Mouse (Mus musculus) lung, adult 18-20 months (tissue): ENCODE data around the gene Zbtb40.
A peak's percentile ranks its signal among the peaks of the same experiment; 100 is the strongest.

ENCODE experiments used
- DNase-seq, 2 experiments: peaks; one replicate each; pipeline ENCODE4 v3.0.0; 2022; ENCODE audit warnings: mixed read lengths in 2 of 2

Gene Zbtb40

GRCm38 (mm10) chr4:137033115-137033887 lies 15.3 kb downstream of the Zbtb40 start:
- no peak for DNase-seq

- no peak for DNase-seq
Measured at GRCm38 (mm10) chr4:137032456-137032855, 16.1 kb downstream of the Zbtb40 start.

- peak in 1 of 2 experiments; percentile 5 for DNase-seq
Measured at GRCm38 (mm10) chr4:137031319-137031718, 17.3 kb downstream of the Zbtb40 start.

GRCm38 (mm10) chr4:137029348-137029747 lies 19.3 kb downstream of the Zbtb40 start:
- no peak for DNase-seq

GRCm38 (mm10) chr4:137027051-137027450 lies 21.6 kb downstream of the Zbtb40 start:
- DNase-seq, result no peak

GRCm38 (mm10) chr4:137025570-137025969 lies 23.0 kb downstream of the Zbtb40 start:
- DNase-seq, result no peak

GRCm38 (mm10) chr4:137025133-137025532 lies 23.5 kb downstream of the Zbtb40 start:
- no peak for DNase-seq

- no peak for DNase-seq
Measured at GRCm38 (mm10) chr4:137020065-137020464, 28.5 kb downstream of the Zbtb40 start.

GRCm38 (mm10) chr4:137015934-137016333 lies 32.7 kb downstream of the Zbtb40 start:
- DNase-seq, result no peak

- DNase-seq, result no peak
Measured at GRCm38 (mm10) chr4:137015476-137015856, 33.1 kb downstream of the Zbtb40 start.

- DNase-seq, result no peak
Measured at GRCm38 (mm10) chr4:137014654-137015475, 33.7 kb downstream of the Zbtb40 start.

GRCm38 (mm10) chr4:137014124-137014523 lies 34.5 kb downstream of the Zbtb40 start:
- no peak for DNase-seq

- DNase-seq, result no peak
Measured at GRCm38 (mm10) chr4:137006966-137007365, 41.6 kb downstream of the Zbtb40 start.

GRCm38 (mm10) chr4:137001825-137002224 lies 46.8 kb downstream of the Zbtb40 start:
- no peak for DNase-seq

GRCm38 (mm10) chr4:137001020-137001419 lies 47.6 kb downstream of the Zbtb40 start:
- no peak for DNase-seq

- DNase-seq, result no peak
Measured at GRCm38 (mm10) chr4:136998371-136998770, 50.2 kb downstream of the Zbtb40 start.

GRCm38 (mm10) chr4:136997723-136998345 lies 50.8 kb downstream of the Zbtb40 start:
- no peak for DNase-seq

- no peak for DNase-seq
Measured at GRCm38 (mm10) chr4:136996933-136997332, 51.7 kb downstream of the Zbtb40 start.

GRCm38 (mm10) chr4:136995361-136995760 lies 53.2 kb downstream of the Zbtb40 start:
- no peak for DNase-seq

- DNase-seq, result no peak
Measured at GRCm38 (mm10) chr4:136981993-136982695, 66.5 kb downstream of the Zbtb40 start.

- peak; percentile 21 to 38 for DNase-seq
Measured at GRCm38 (mm10) chr4:136981347-136981746, 67.3 kb downstream of the Zbtb40 start.

GRCm38 (mm10) chr4:136980921-136981320 lies 67.7 kb downstream of the Zbtb40 start:
- no peak for DNase-seq

- DNase-seq, result no peak
Measured at GRCm38 (mm10) chr4:136977244-136977643, 71.4 kb downstream of the Zbtb40 start.
